Mouse (Mus musculus) cerebellum, postnatal 25 days (tissue): ENCODE data around the gene Ttll11.

Experiments
- DNase-seq, 2 experiments: peaks; one replicate each; pipeline ENCODE4 v3.0.0; 2021; ENCODE audit warnings: mixed read lengths in 2 of 2

The Ttll11 gene

DNA sequence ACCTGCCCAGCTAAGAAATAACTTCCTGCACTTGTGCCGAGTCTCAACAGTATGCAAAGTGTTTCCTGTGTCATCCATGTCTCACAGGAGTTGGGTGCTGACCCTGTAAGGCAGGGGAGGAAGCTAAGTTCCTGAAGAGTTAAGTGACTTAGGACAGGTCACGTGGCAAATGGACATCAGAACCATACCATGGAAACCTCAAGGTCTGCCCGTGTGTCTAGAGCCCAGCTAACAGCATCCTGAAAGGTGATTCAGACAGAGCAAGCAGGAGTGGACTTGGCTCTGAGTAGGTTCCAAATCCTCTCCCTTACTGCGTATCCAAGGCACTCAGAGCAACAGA is 80.6 kb downstream of the Ttll11 start:
- no peak for DNase-seq

DNA sequence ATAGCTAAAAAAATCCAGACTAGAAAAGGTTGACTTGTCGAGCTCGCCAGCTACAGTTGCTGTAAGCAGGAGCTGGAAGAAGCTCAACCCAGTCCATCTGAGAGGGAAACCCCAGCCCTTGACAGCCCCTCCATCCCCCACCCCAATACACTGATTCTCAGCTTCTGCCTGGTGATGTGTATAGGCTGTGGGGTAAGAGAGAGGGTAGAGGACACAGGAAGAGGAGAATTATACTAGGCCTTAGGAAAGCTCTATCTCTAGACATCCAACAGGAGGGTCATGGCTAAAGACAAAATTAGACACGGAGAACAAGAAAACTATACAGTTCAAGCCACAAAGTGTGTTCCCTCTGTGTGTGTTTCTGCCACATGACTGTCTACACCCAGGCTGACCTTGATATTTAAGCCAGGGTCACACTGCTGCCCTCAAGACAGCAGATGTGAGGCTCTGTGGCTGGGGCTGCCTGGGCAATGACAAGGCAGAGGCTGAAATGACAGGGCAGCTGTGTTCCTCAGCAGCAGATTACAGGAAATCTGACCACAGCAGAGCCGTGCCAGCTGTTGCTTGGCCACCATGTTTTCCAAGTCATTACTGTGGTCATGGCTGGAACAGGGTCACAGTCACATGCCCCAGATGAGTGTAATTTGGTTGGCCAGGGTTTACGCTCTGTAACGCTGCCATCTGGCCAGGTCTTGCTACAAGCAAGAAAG is 81.1 kb downstream of the Ttll11 start:
- DNase-seq = no peak

DNA sequence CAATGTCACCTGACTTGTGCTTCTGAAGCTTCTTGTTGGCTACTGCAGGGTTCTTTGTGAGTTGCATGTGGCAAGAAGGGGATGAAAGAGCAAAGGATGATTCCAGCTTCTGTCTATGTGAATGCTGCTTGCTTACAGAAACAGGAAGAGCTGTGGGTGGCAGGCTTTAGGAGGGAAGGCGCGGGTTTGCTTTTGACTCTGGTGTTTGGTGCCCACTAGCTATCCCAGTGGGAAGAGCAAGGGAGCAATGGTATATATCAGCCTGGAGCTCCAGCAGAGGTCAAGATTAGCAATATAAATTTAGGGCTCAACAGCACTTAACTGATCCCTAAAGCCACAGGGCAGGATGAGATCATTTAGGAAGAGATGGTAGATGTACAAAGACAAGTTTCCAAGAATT is 82.6 kb downstream of the Ttll11 start:
- DNase-seq = no peak

DNA sequence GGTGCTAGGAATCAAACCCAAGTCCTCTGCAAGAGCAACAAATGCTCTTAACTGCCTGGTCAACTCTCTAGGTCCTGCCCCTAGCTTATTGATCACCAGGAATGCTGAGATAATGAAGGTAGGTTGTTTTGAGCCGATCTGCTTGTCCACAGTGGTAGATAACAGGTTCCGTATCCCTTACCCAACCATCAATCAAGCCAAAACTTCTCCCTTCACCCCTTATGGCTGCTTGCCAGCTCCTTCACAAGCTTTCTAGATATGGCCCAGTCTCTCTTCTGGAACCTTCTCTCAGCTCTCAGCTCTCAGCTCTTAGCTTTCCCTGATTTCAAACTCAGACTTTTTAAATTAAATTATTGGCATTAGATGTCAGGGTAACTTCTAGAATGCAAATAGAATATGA is 85.2 kb downstream of the Ttll11 start:
- DNase-seq = no peak

DNA sequence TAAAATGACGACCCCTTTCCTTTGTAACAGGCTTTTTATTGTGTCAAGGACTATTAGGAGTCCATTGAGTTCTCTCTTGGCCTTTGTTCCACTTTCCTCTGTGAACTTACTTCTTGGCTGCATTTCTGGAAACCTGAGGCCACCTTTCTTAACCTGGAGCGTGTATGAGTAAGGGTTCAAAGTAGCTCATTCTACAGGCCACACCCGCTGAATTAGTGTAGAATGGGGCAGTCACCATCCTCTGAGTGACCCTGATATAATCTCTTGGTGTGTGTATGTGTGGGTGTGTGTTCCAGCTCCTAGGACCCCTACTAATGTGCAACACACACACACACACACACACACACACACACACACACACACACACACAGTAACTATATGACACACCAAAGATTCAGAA is 89.1 kb downstream of the Ttll11 start:
- DNase-seq = no peak

DNA sequence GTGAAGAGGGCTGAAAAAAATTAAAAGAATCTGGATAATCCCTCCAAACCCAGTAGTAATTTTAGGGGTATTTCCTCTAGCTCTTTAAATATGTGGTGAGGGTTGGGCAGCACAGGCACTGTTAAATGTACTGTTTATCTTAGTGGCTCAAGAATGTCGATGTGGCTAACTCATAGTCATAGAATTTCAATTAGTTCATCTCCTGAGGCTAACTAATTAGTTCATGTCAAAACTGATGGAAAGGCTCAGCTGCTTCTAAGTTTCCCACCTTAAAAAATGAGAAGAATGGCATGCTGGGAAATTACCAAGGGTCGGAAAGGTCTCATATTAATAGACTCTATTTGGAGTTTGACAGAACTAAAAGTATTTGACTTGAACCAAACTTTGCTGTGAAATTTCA is 89.9 kb downstream of the Ttll11 start:
- DNase-seq = no peak

DNA sequence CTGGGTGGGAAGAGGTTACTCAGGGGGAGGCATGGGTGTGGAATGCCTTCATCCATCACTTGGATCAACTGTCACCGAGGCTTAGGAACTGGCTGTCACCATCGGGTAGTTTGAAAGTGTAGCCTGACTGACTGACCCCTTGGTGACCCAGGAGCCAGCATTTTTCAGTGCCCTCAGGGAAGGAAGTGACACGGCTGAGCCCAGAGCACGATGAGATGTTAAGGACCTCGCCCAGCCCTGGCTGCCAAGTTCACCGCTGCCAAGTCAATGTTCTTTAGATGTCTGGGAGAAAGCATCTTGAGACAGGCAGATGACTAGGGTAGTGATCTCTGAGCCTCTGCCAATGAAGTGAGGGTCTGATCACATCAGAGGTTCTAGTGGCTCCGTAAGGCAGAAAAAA is 95.4 kb downstream of the Ttll11 start:
- DNase-seq = no peak

DNA sequence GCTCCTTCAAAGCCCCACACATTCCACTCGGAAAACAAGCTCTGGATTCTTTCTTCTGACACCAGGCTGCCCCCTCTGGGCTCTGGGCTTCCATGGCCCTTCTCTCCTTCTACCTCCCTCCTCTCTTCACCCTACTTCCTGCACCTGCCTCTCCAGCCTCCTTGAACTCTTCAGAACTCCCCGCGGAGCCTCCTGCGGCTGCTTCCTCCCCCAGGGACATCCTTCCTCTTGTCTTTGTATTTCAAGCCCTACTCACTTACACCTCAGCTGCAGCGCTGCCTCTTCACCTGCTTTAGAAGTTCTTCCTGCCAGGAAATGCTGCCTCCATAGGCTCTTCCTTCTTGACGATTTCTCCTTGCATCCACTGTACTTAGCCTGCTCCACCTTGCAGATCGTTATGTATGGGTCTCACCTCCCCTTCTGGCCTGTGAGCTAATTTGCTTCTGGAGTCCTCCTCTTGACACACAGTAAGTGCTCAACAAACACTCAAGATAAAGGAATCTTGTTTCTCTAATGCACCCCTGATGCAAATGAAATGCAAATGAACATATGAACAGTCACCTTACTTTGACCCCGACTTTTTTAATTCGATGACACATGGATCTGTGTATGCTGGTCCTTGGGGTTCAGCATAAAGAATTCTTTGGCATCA is 97.3 kb downstream of the Ttll11 start:
- no peak for DNase-seq

DNA sequence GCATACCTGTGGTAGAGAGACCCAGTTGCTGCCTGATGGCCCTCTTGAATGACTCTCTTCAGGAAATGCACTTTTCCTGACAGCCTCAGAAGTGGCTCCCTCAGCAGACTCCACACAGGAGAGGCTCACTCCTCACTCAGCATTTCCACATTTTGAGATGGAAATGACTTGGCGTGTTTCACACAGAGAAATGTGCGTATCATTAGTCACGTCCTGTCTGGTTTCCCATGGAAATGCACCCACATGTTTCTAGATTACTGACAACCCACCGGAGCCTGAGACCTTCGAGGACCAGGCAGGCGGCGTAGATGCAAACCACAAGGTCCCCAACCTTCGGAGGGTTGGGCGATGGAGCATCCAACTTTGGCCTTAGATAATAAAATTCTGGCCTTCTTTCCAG is 97.8 kb downstream of the Ttll11 start:
- no peak for DNase-seq

DNA sequence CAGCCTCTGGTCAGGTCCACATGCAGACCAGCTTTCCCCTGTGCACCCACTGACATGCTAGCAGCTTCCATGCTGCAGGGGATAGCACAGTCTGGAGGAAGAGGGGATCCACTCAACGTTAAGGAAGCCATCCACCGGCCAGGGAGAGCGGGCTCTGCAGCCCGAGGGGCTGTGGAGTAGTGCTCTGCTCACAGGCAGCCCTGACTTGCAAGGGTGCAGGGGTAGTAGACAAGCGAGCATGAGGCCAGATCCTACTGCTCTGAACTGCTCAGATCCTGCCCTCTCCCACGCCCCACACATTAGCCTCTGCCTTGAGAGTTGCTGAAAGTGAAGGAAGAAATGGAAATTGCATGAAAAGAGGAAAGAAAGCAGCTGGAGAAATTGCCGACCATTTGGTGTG is 99.4 kb downstream of the Ttll11 start:
- no peak for DNase-seq

DNA sequence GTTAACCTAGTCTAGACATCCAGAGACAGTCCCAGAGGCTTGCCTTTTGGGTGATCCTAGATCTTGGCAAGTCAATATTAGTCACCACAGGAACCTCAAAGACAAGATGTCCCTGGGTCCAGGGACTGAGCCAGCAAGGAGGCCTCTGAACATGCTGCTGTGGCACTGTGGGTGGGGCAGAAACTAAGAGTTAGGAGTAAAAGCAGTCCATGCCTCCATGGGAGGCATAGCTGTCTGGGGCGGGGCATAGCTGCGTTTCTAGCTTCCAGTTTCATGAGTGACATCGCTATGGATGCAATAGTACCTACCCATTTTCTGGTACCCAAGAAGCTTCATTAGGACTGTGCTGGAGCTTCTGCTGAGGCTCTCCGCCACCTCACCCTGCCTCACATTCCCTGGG is 99.8 kb downstream of the Ttll11 start:
- no peak for DNase-seq

DNA sequence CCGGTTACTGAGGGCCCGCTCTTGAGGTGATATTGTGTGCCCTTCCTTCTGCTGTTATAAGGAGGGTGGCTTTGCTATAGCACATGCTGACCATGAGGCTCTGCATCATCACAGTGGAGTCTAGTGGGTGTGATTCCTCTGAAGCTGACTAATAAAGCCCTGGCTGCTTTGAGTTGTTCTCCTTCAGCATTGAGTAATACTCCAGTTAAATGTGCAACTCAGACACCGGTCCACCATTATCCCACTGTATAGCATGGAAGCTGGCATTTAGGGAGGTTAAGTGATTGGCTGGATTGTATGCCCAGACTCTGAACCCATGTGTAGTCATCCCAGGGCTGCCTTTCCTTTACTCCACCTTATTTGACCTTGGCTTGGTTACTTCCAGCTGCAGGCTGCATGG is 101.2 kb downstream of the Ttll11 start:
- DNase-seq = no peak

DNA sequence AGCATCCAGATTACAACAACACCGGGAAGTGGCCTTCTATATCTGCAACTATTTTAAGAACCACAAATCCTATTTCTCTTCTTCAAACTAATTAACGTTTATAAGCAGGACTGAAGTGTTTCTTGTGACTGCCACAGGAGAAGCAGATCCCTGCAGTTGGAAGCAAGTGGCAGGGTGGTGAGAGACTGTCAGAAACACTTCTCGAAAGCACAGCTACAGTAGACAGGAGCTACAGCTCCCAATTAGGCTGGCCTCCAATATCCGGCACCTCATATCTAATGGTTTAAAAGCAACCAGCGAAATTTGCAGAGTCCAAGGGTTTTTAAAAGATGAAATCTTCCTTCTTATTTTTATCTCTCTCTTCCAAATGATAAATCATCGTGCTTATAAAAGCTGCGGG is 104.1 kb downstream of the Ttll11 start:
- no peak for DNase-seq

DNA sequence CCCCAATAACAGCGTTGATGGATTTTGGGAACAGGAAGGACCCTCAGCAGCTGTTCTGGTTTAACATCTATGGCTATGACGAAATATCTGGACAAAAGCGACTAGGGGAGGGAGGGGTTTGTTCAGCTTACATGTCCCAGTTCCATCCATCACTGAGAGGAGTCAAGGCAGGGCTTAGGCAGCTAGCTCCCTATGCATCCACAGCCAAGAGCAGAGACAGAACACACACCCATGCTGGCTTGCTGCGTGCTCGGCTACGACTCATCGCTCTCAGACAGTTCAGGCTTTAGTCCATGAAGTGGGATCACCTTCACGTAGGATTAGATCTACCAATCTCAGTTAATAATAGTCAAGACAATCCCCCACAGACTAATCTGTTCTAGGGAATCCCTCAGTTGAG is 105.3 kb downstream of the Ttll11 start:
- DNase-seq = no peak

DNA sequence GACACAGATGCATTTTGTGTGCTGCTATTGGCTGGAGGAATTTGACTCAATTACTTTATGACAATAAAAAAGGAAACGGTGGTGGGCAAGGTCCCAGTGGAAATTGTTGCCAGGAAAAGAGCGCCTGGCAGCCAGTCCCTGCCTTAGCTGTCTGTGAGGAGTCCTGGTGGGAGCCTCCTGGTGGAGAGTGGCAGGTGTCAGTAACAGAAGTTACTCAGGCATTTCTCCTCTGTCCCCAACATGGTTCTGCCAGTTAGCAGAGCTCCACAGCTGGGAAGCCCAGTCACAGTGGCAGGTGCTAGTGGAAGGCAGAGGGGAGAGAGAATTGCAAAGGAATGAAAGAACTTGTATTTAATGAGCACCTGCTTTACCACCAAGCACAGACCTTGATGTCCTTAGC is 110.5 kb downstream of the Ttll11 start:
- DNase-seq = peak in 1 of 2 experiments; percentile 44

DNA sequence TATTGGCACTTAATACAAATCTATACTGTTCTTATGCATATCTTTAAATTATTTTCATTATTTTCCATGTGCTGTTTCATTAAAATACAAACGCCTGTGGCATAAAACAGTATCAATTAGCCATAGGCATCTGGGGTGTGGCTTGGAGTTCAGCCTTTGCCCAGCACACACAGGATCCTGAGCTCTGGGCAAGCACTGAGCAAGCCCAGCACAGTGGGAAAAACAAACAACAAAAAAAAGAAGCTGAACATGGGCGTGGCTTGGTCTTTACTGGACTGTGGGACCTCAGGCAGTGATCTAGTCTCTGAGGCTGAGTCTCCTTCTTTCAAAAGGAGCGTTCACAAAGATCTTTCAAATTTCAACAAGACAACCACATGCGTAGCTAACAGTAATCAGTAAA is 116.4 kb downstream of the Ttll11 start:
- no peak for DNase-seq

DNA sequence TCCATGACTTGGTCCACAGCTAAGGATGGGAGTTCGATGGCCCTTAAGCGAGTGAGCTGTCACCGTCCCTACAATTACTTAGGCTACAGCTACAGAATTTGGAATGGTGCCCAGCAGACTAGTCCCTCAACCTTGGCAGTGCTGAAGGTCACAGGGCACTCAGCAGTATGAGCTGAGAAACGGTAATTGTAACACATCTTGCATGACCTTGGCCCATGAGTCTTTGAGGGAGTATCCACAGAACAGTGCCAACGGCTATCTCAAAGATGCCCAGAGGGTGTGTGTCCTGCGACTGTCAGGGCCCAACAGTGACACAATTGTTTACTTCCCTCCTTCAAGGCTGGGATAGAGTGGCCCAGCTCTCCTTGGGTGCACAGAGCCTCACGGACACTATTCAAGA is 118.5 kb downstream of the Ttll11 start:
- DNase-seq = no peak

DNA sequence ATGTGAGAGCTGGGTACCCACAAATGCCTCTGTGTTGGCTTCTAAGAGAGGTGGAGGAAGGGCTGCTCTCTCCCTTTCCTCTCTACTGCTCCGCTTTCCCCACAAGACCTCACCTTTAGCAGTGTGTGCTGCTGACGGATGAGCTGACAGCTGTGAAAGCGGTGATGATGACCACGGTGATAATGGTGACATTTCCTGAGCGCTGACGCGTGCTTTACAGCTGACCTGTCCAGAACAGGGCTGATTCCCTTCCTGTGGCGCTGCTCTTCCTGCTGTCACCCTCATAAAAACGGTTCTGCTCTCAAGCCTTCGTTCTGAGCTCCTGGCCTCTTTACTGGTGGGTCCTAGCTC is 119.3 kb downstream of the Ttll11 start:
- DNase-seq = no peak

DNA sequence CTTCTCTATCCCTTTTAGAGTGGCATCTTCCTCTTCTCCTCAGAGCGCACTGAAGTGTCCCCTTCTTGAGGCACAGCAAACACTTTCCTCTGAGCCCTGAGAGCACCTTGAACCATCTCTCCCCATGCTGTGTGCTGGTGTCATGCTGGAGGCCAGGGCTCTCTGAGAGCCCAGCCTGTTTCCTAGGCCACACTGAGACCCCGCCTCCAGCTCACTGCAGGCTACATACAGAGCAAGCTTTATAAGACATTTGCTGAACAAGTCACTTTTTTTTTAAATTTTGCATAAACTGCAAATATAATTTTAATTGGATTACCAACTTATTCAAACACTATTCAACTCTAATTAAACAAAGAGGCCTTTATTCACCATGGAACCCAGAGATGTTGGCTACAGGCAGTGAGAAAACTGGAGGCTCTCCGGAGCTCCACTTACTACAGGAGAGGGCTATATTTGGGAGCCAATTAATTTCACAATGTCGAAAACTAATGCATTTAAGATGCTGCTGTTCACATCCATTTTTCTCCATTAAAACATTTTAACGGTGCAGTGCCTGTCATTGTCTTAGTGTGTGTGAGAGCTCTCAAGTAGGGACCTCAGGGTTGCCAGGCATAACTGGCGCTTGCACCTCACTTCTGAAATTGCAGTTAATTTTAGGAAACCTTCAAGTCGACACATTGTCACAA is 119.9 kb downstream of the Ttll11 start:
- DNase-seq = no peak

DNA sequence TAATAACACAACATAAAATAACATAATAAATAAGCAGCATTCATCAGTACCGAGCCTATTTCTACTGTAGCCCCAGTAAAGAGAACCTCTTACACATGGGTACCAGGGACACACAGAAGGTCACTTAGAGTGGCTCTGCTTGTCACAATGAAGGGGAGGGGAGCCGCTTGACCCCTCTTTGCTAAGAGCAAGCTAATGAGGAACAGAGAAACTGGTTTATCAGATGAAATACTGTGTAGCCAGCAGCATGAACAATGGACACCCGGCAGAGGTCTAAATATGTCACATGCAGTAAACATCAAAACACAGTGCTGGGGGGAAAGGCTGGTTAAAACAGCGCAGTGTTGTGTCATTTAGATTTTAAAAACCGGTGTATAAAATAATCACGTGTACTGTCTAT is 121.4 kb downstream of the Ttll11 start:
- DNase-seq = no peak

DNA sequence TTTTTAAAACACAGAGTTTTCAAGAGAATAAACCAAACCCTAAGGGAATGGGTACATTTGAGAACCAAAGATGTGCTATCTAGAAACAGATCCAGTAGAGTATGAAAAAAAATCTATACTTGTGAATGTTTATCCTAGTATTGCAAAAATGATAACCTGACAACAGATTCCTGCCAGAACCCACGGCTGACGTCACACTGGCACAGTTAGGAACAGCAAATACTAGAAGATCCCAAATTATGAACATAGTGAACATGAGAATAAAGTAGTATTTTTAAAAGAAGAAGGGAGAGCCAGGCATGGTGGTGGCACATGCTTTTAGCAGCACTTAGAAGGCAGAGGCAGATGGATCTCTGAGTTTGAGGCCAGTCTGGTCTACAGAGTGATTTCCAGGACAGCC is 122.8 kb downstream of the Ttll11 start:
- DNase-seq = no peak

DNA sequence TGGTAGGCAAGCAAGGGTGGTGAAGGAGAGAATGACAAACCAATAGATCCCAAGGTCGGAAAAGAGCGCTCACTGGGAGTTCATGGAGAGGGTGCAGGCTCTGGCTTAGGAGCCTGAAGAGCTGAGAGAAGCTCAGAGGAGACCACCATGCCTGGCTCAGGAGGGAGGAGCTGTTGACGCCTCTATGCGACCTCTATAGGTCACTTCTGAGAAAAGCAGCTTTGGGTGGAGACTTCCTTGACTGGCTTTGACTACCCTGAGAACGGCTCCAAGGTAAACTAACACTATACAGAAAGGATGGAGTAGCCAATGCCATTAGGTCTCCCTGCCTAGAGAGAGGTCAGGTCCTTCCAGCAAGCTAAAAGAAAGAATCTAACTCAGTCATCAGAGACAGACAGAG is 124.8 kb downstream of the Ttll11 start:
- no peak for DNase-seq

DNA sequence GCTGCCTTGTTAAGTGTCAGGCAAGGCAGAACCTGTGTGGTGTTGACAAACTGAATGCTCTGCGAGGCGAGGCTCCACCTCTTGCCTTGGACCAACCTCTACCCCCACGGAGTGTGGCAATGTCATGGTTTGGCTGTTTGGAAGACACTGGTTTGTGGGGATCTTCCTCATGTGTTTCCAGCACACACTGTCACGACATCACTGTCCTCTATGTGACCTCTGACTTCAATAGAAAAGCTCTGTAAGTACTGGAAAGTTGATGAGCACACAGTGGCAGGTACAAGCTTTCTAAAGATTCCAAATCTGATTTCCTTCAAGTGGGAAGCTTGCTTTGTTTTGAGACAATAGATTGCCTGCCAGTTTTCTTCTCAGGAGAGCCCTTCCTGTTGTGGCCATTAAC is 126.7 kb downstream of the Ttll11 start:
- DNase-seq = no peak

DNA sequence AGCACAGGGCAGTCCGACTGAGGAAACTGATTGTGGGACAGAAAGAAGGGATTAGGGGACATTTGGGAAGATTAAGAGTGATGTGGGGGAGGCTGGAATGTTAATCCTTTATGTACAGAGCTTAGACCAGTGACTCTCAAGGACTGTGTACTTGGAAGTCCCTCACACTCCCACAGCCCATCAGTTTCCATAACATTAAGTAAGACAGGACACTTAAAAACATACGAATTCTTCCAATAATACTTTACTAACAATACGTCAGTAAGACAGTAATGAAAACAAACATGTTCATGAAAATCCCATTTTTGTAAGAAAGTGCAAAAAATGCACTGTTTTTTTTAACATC is 127.6 kb downstream of the Ttll11 start:
- no peak for DNase-seq
